Mouse (Mus musculus) granulocyte monocyte progenitor cell, adult 5-6 weeks (primary cell): Measurements from ENCODE around the gene Ttc12. TPM values are rescaled to one million over a fixed set of nuclear protein-coding genes. Genes with fewer than 3 reads are reported as not detected.
A peak's percentile ranks its signal among the peaks of the same experiment; 100 is the strongest.

ENCODE experiments used
- ATAC-seq: replicated peaks from 2 replicates; pipeline ENCODE4 v1.8.0; 2016; ENCODE audit warnings: mild to moderate bottlenecking, moderate TSS enrichment, inconsistent platforms; ENCODE audit not compliant: poor library complexity, severe bottlenecking
- total RNA-seq, 2 experiments: library from RNA; stranded (forward) in 1 of 2; stranded (reverse) in 1 of 2; fragments of 200-712, 200-1000 nt in 1 of 2; fragments of >200 nt in 1 of 2; fragmentation: Nextera tagmentation in 1 of 2; gene quantifications; 2 replicates each; pipeline ENCODE4 v1.2.3; 2014 to 2017

Gene Ttc12
- total RNA-seq, 2 experiments from 2014 or later, result 0.77 to 2.2 TPM

- ATAC-seq, result peak; percentile 85
Measured at GRCm38 (mm10) chr9:49493979-49494649, 8.1 kb upstream of the Ttc12 start.

GRCm38 (mm10) chr9:49490609-49491008 lies 4.6 kb upstream of the Ttc12 start:
- ATAC-seq, result no peak

- peak; percentile 72 for ATAC-seq
Measured at GRCm38 (mm10) chr9:49488912-49489895, 3.2 kb upstream of the Ttc12 start.

- no peak for ATAC-seq
Measured at GRCm38 (mm10) chr9:49488258-49488657, 2.2 kb upstream of the Ttc12 start.

GRCm38 (mm10) chr9:49487657-49487943 lies 1.6 kb upstream of the Ttc12 start:
- ATAC-seq, result no peak

GRCm38 (mm10) chr9:49486805-49487656 lies 1.0 kb upstream of the Ttc12 start:
- ATAC-seq, result no peak

GRCm38 (mm10) chr9:49485250-49485891 lies 654 bp downstream of the Ttc12 start:
- ATAC-seq, result peak; percentile 35

- ATAC-seq, result peak; percentile 46
Measured at GRCm38 (mm10) chr9:49483316-49483715, 2.7 kb downstream of the Ttc12 start.

GRCm38 (mm10) chr9:49472126-49472525 lies 13.9 kb downstream of the Ttc12 start:
- ATAC-seq, result no peak

GRCm38 (mm10) chr9:49470946-49471345 lies 15.1 kb downstream of the Ttc12 start:
- no peak for ATAC-seq

- ATAC-seq, result no peak
Measured at GRCm38 (mm10) chr9:49470006-49470405, 16.0 kb downstream of the Ttc12 start.

- ATAC-seq, result no peak
Measured at GRCm38 (mm10) chr9:49456136-49456535, 29.9 kb downstream of the Ttc12 start.

- ATAC-seq, result no peak
Measured at GRCm38 (mm10) chr9:49452396-49452795, 33.6 kb downstream of the Ttc12 start.

- no peak for ATAC-seq
Measured at GRCm38 (mm10) chr9:49450491-49450890, 35.5 kb downstream of the Ttc12 start.

- ATAC-seq, result no peak
Measured at GRCm38 (mm10) chr9:49442621-49443020, 43.4 kb downstream of the Ttc12 start.

- ATAC-seq, result no peak
Measured at GRCm38 (mm10) chr9:49427478-49427877, 58.5 kb downstream of the Ttc12 start.

GRCm38 (mm10) chr9:49426921-49427320 lies 59.1 kb downstream of the Ttc12 start, which contains the start of gene Ankk1:
TSS of gene Ankk1 (minus strand) at chr9:49427021.
- ATAC-seq, result no peak

GRCm38 (mm10) chr9:49425585-49425984 lies 60.4 kb downstream of the Ttc12 start:
- no peak for ATAC-seq

GRCm38 (mm10) chr9:49423866-49424265 lies 62.2 kb downstream of the Ttc12 start:
- no peak for ATAC-seq

- no peak for ATAC-seq
Measured at GRCm38 (mm10) chr9:49410621-49411020, 75.4 kb downstream of the Ttc12 start.
